Mouse (Mus musculus) MEL (cell line): Measurements from ENCODE around the gene Gsta3.
"Not testable (repeated sequence)": the region's sequence is repeated elsewhere in the genome, so short reads cannot be mapped to it uniquely, and the experiment has no call there.

Experiments
- E2F4 ChIP-seq: IDR thresholded peaks from 2 replicates; pipeline ENCODE4 v1.6.1; 2011; ENCODE audit warnings: low read depth, low read length, improper control_type of control experiment, borderline replicate concordance
- ELF1 ChIP-seq: IDR thresholded peaks from 2 replicates; pipeline ENCODE4 v1.6.1; 2014; ENCODE audit warnings: low read depth, mild to moderate bottlenecking, inconsistent platforms, low read length, improper control_type of control experiment, moderate library complexity
- EP300 ChIP-seq, 2 experiments: IDR thresholded peaks; 2 replicates each; pipeline ENCODE4 v1.6.1; 2011; ENCODE audit warnings: improper control_type of control experiment in 2 of 2, low read length in 2 of 2, low read depth in 1 of 2, mild to moderate bottlenecking in 1 of 2
- MAX ChIP-seq: IDR thresholded peaks from 2 replicates; pipeline ENCODE4 v1.6.1; 2011; ENCODE audit warnings: low read length, improper control_type of control experiment
- NELFE ChIP-seq: IDR thresholded peaks from 2 replicates; pipeline ENCODE4 v1.6.1; 2011; ENCODE audit warnings: low read depth, low read length, improper control_type of control experiment
- NRF1 ChIP-seq: IDR thresholded peaks from 2 replicates; pipeline ENCODE4 v1.6.1; 2014; ENCODE audit warnings: low read depth, mild to moderate bottlenecking, inconsistent platforms, low read length, improper control_type of control experiment, moderate library complexity; ENCODE audit not compliant: poor library complexity, insufficient read depth, severe bottlenecking
- POLR2A ChIP-seq, 2 experiments: IDR thresholded peaks; 2 replicates each; pipeline ENCODE4 v1.6.1; 2011 to 2012; ENCODE audit warnings: low read length in 2 of 2, mild to moderate bottlenecking in 2 of 2, control low read depth in 1 of 2, improper control_type of control experiment in 1 of 2, low read depth in 1 of 2, moderate library complexity in 1 of 2; ENCODE audit not compliant: control insufficient read depth in 1 of 2, insufficient read depth in 1 of 2, poor library complexity in 1 of 2
- RCOR1 ChIP-seq: IDR thresholded peaks from 2 replicates; pipeline ENCODE4 v1.6.1; 2012; ENCODE audit warnings: low read depth, mild to moderate bottlenecking, inconsistent platforms, low read length, improper control_type of control experiment
- SMC3 ChIP-seq: IDR thresholded peaks from 2 replicates; pipeline ENCODE4 v1.6.1; 2011; ENCODE audit warnings: low read depth, low read length, improper control_type of control experiment
- ZC3H11A ChIP-seq: IDR thresholded peaks from 2 replicates; pipeline ENCODE4 v1.6.1; 2012; ENCODE audit warnings: low read depth, mild to moderate bottlenecking, inconsistent platforms, low read length, improper control_type of control experiment
- ZMIZ1 ChIP-seq: IDR thresholded peaks from 2 replicates; pipeline ENCODE4 v1.6.1; 2012; ENCODE audit warnings: low read depth, mild to moderate bottlenecking, inconsistent platforms, low read length, improper control_type of control experiment, moderate library complexity
- ZNF384 ChIP-seq: IDR thresholded peaks from 2 replicates; pipeline ENCODE4 v1.6.1; 2012; ENCODE audit warnings: low read depth, mild to moderate bottlenecking, inconsistent platforms, low read length, improper control_type of control experiment

DNA sequence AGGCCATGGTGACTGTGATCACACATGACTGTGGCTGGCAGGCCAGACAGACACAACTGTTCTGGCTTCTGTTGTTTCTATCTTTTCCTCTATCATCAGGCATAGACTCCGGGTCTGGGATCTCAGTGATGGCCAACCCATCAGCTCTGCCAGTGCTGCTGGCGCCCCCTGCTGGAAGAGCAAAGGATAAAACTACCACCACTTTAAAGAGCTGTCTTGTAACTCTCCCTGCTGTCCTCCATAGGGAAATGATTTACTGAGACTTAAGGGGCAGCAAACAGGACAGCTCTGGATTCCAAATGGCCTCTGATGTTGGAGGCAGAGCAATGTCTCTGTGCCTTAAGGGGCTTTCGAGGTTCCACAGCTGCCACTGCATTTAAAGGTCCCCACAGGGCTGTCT is 26.9 kb upstream of the Gsta3 start:
- not testable (repeated sequence) for TF ChIP-seq NELFE; RCOR1; E2F4; ZNF384; NRF1; POLR2A (IDR thresholded peaks at IDR 0.05; ENCODE audit: control insufficient read depth in 1 of 2, insufficient read depth in 1 of 2, low read depth in 1 of 2, low read length in 2 of 2, poor library complexity in 1 of 2); ZMIZ1; MAX; ELF1; EP300 (IDR thresholded peaks at IDR 0.05; ENCODE audit: low read depth in 1 of 2, low read length in 2 of 2); ZC3H11A
- TF ChIP-seq SMC3: peak; percentile 46
